Mouse (Mus musculus): ENCODE results near the gene A530016L24Rik. TPM values are rescaled to one million over a fixed set of nuclear protein-coding genes. Genes with fewer than 3 reads are reported as not detected.
A peak's percentile ranks its signal among the peaks of the same experiment; 100 is the strongest.

Gene A530016L24Rik
- total and polyA plus RNA-seq, 3 experiments: 0.27 TPM; not detected in 2

- TF ChIP-seq GATA1 (IDR thresholded peaks at IDR 0.05; ENCODE audit: borderline replicate concordance, low read length) (no peak), POLR2AphosphoS5 (IDR thresholded peaks at IDR 0.05; ENCODE audit: insufficient replicate concordance, low read depth, low read length) (no peak), GATA2 (IDR thresholded peaks at IDR 0.05; ENCODE audit: borderline replicate concordance, low read depth, low read length) (no peak)
- Histone ChIP-seq H3K9me3 (replicated peaks) (no peaks in the 10 kb centered on the region), H3K36me3 (replicated peaks) (no peaks in the 10 kb centered on the region), H3K27me3 (ENCODE audit: insufficient read depth, low read length) (no peaks in the 10 kb centered on the region), H3K4me3 (ENCODE audit: low read depth, low read length) (no peak within 1 kb of the TSS), H3K4me1 (ENCODE audit: insufficient read depth, low read depth, low read length) (peaks cover 4% of the 10 kb centered on the region)
- ATAC-seq (ENCODE audit: extremely low read depth, insufficient number of reproducible peaks, low FRiP score, poor library complexity, severe bottlenecking) (peak; percentile 59), DNase-seq (ENCODE audit: low spot score) (no peak)
These were observed 27.6 kb downstream of the A530016L24Rik start, which contains the start of gene Tmem179 for GRCm38 (mm10) chr12:112516697-112517337. Tmem179 (minus strand) TSS chr12:112516747.

- no peak for DNase-seq (ENCODE audit: low spot score)
- peak; percentile 38 for ATAC-seq (ENCODE audit: extremely low read depth, insufficient number of reproducible peaks, low FRiP score, poor library complexity, severe bottlenecking)
- Histone ChIP-seq H3K9me3 (replicated peaks) (no peaks in the 10 kb centered on the region), H3K27me3 (ENCODE audit: insufficient read depth, low read length) (no peaks in the 10 kb centered on the region), H3K4me1 (ENCODE audit: insufficient read depth, low read depth, low read length) (peaks cover 4% of the 10 kb centered on the region), H3K36me3 (replicated peaks) (no peaks in the 10 kb centered on the region), H3K4me3 (ENCODE audit: low read depth, low read length) (no peak overlapping the region)
- no peak for TF ChIP-seq CTCF (IDR thresholded peaks at IDR 0.05; ENCODE audit: low read depth, low read length)
- no peak for TF ChIP-seq GATA1 (IDR thresholded peaks at IDR 0.05; ENCODE audit: borderline replicate concordance, low read length)
- TF ChIP-seq GATA2 (IDR thresholded peaks at IDR 0.05; ENCODE audit: borderline replicate concordance, low read depth, low read length): no peak
- TF ChIP-seq POLR2AphosphoS5 (IDR thresholded peaks at IDR 0.05; ENCODE audit: insufficient replicate concordance, low read depth, low read length): no peak
- no peak for TF ChIP-seq TAL1 (conservative IDR thresholded peaks at IDR 0.05; ENCODE audit: low read depth, low read length)
These were observed 28.9 kb downstream of the A530016L24Rik start for GRCm38 (mm10) chr12:112518105-112518504.

GRCm38 (mm10) chr12:112533758-112534157 lies 44.5 kb downstream of the A530016L24Rik start:
- no peaks in the 10 kb centered on the region for H3K9me3 ChIP-seq (replicated peaks)
- peaks cover 3% of the 10 kb centered on the region; the same call in 1 of the 2 replicates for H3K4me1 ChIP-seq (ENCODE audit: insufficient read depth, low read depth, low read length)
- no peak overlapping the region for H3K4me3 ChIP-seq (ENCODE audit: low read depth, low read length)
- H3K36me3 ChIP-seq (replicated peaks): no peaks in the 10 kb centered on the region
- H3K27me3 ChIP-seq (ENCODE audit: insufficient read depth, low read length): peaks cover 14% of the 10 kb centered on the region
- ATAC-seq (ENCODE audit: extremely low read depth, insufficient number of reproducible peaks, low FRiP score, poor library complexity, severe bottlenecking): no peak
- TF ChIP-seq GATA2 (IDR thresholded peaks at IDR 0.05; ENCODE audit: borderline replicate concordance, low read depth, low read length): no peak
- TF ChIP-seq GATA1 (IDR thresholded peaks at IDR 0.05; ENCODE audit: borderline replicate concordance, low read length): no peak
- TF ChIP-seq POLR2AphosphoS5 (IDR thresholded peaks at IDR 0.05; ENCODE audit: insufficient replicate concordance, low read depth, low read length): no peak
- TF ChIP-seq TAL1 (conservative IDR thresholded peaks at IDR 0.05; ENCODE audit: low read depth, low read length): no peak
- TF ChIP-seq CTCF (IDR thresholded peaks at IDR 0.05; ENCODE audit: low read depth, low read length): no peak
- no peak for DNase-seq (ENCODE audit: low spot score)

GRCm38 (mm10) chr12:112537233-112537632 lies 48.0 kb downstream of the A530016L24Rik start:
- ATAC-seq (ENCODE audit: extremely low read depth, insufficient number of reproducible peaks, low FRiP score, poor library complexity, severe bottlenecking) (no peak), DNase-seq (ENCODE audit: low spot score) (no peak)
- Histone ChIP-seq H3K4me1 (ENCODE audit: insufficient read depth, low read depth, low read length) (peaks cover 3% of the 10 kb centered on the region; the same call in 1 of the 2 replicates), H3K9me3 (replicated peaks) (no peaks in the 10 kb centered on the region), H3K36me3 (replicated peaks) (no peaks in the 10 kb centered on the region), H3K4me3 (ENCODE audit: low read depth, low read length) (no peak overlapping the region), H3K27me3 (ENCODE audit: insufficient read depth, low read length) (peaks cover 8% of the 10 kb centered on the region; the same call in 1 of the 2 replicates)
- TF ChIP-seq TAL1 (conservative IDR thresholded peaks at IDR 0.05; ENCODE audit: low read depth, low read length) (no peak), GATA1 (IDR thresholded peaks at IDR 0.05; ENCODE audit: borderline replicate concordance, low read length) (no peak), CTCF (IDR thresholded peaks at IDR 0.05; ENCODE audit: low read depth, low read length) (no peak), POLR2AphosphoS5 (IDR thresholded peaks at IDR 0.05; ENCODE audit: insufficient replicate concordance, low read depth, low read length) (no peak), GATA2 (IDR thresholded peaks at IDR 0.05; ENCODE audit: borderline replicate concordance, low read depth, low read length) (no peak)

- TF ChIP-seq GATA1 (IDR thresholded peaks at IDR 0.05; ENCODE audit: borderline replicate concordance, low read length) (no peak), CTCF (IDR thresholded peaks at IDR 0.05; ENCODE audit: low read depth, low read length) (no peak), GATA2 (IDR thresholded peaks at IDR 0.05; ENCODE audit: borderline replicate concordance, low read depth, low read length) (no peak), TAL1 (conservative IDR thresholded peaks at IDR 0.05; ENCODE audit: low read depth, low read length) (no peak), POLR2AphosphoS5 (IDR thresholded peaks at IDR 0.05; ENCODE audit: insufficient replicate concordance, low read depth, low read length) (no peak)
- no peak for ATAC-seq (ENCODE audit: extremely low read depth, insufficient number of reproducible peaks, low FRiP score, poor library complexity, severe bottlenecking)
- no peaks in the 10 kb centered on the region for H3K36me3 ChIP-seq (replicated peaks)
- no peaks in the 10 kb centered on the region for H3K9me3 ChIP-seq (replicated peaks)
- peaks cover 3% of the 10 kb centered on the region; the same call in 1 of the 2 replicates for H3K4me1 ChIP-seq (ENCODE audit: insufficient read depth, low read depth, low read length)
- peaks cover 4% of the 10 kb centered on the region for H3K27me3 ChIP-seq (ENCODE audit: insufficient read depth, low read length)
- H3K4me3 ChIP-seq (ENCODE audit: low read depth, low read length): no peak overlapping the region
- no peak for DNase-seq (ENCODE audit: low spot score)
These were observed 49.1 kb downstream of the A530016L24Rik start for GRCm38 (mm10) chr12:112538356-112538755.

- no peak for ATAC-seq (ENCODE audit: extremely low read depth, insufficient number of reproducible peaks, low FRiP score, poor library complexity, severe bottlenecking)
- Histone ChIP-seq H3K36me3 (replicated peaks) (no peaks in the 10 kb centered on the region), H3K4me1 (ENCODE audit: insufficient read depth, low read depth, low read length) (peaks cover 3% of the 10 kb centered on the region), H3K27me3 (ENCODE audit: insufficient read depth, low read length) (peaks cover 4% of the 10 kb centered on the region), H3K4me3 (ENCODE audit: low read depth, low read length) (no peak overlapping the region), H3K9me3 (replicated peaks) (no peaks in the 10 kb centered on the region)
- no peak for DNase-seq (ENCODE audit: low spot score)
- TF ChIP-seq POLR2AphosphoS5 (IDR thresholded peaks at IDR 0.05; ENCODE audit: insufficient replicate concordance, low read depth, low read length): no peak
- TF ChIP-seq TAL1 (conservative IDR thresholded peaks at IDR 0.05; ENCODE audit: low read depth, low read length): no peak
- no peak for TF ChIP-seq GATA1 (IDR thresholded peaks at IDR 0.05; ENCODE audit: borderline replicate concordance, low read length)
- TF ChIP-seq CTCF (IDR thresholded peaks at IDR 0.05; ENCODE audit: low read depth, low read length): no peak
- no peak for TF ChIP-seq GATA2 (IDR thresholded peaks at IDR 0.05; ENCODE audit: borderline replicate concordance, low read depth, low read length)
These were observed 50.3 kb downstream of the A530016L24Rik start for GRCm38 (mm10) chr12:112539466-112539965.

All from G1E (cell line).